Mouse (Mus musculus) cerebellum, postnatal 36 days (tissue): ENCODE measurements at regions not wholly inside any gene's neighbourhood (a gene's known extent, or its start where the extent isn't known, plus 50 kb on each side); places are given as distances from the start of the nearest gene placed in this dataset.

Source experiments
- DNase-seq, 2 experiments: peaks; one replicate each; pipeline ENCODE4 v3.0.0; 2021 to 2022; ENCODE audit warnings: mixed read lengths in 2 of 2

- no peak for DNase-seq
Observed at GRCm38 (mm10) chr5:129430330-129430729, 70.7 kb upstream of the Sfswap start.

GRCm38 (mm10) chr5:129449931-129450573, 51.0 kb upstream of the Sfswap start:
- DNase-seq = peak; percentile 55 to 62
